Mouse (Mus musculus): ENCODE results near the gene Stom. TPM values are rescaled to one million over a fixed set of nuclear protein-coding genes. Genes with fewer than 3 reads are reported as not detected.

Gene Stom
- polyA plus RNA-seq, 1 experiment from 2014 or later = 42.2 TPM

- no peak overlapping the region for H3K27ac ChIP-seq (ENCODE audit: poor library complexity, severe bottlenecking)
- 74% methylated on average over 1 of the region's 1 CpGs for WGBS
- H3K9ac ChIP-seq = no peak overlapping the region
- no peak for ATAC-seq (ENCODE audit: insufficient number of reproducible peaks, low FRiP score)
- H3K27me3 ChIP-seq (replicated peaks) = no peaks in the 10 kb centered on the region
- no peak overlapping the region for H3K4me3 ChIP-seq
- H3K9me3 ChIP-seq (replicated peaks) = no peaks in the 10 kb centered on the region
- no peaks in the 10 kb centered on the region for H3K36me3 ChIP-seq
- no peak overlapping the region for H3K4me2 ChIP-seq
- H3K4me1 ChIP-seq (replicated peaks) = peaks cover 16% of the 10 kb centered on the region
Observed at GRCm38 (mm10) chr2:35338036-35338435, 1.3 kb upstream of the Stom start.

- Histone ChIP-seq H3K27me3 (replicated peaks) (no peaks in the 10 kb centered on the region), H3K4me3 (peak overlapping the region; percentile 78), H3K27ac (ENCODE audit: poor library complexity, severe bottlenecking) (peak overlapping the region; percentile 65), H3K4me1 (replicated peaks) (peaks cover 16% of the 10 kb centered on the region), H3K36me3 (no peaks in the 10 kb centered on the region), H3K9me3 (replicated peaks) (no peaks in the 10 kb centered on the region), H3K9ac (peak overlapping the region; percentile 68; the same call in 1 of the 2 replicates), H3K4me2 (peak overlapping the region; percentile 96)
- WGBS = 52% methylated on average over 10 of the region's 10 CpGs
- ATAC-seq (ENCODE audit: insufficient number of reproducible peaks, low FRiP score) = no peak
Observed at GRCm38 (mm10) chr2:35337419-35337818, 643 bp upstream of the Stom start.

- Histone ChIP-seq H3K27me3 (replicated peaks) (no peaks in the 10 kb centered on the region), H3K36me3 (no peaks in the 10 kb centered on the region), H3K4me3 (peak overlapping the region; percentile 78), H3K4me2 (peak overlapping the region; percentile 96), H3K9me3 (replicated peaks) (no peaks in the 10 kb centered on the region), H3K4me1 (replicated peaks) (peaks cover 16% of the 10 kb centered on the region), H3K9ac (peak overlapping the region; percentile 83), H3K27ac (ENCODE audit: poor library complexity, severe bottlenecking) (0 out of 2 replicates have a peak overlapping the region, but pooled peaks have one; percentile 90)
- WGBS = 14% methylated on average over 7 of the region's 7 CpGs
- no peak for ATAC-seq (ENCODE audit: insufficient number of reproducible peaks, low FRiP score)
Observed at GRCm38 (mm10) chr2:35335620-35336019, 1.2 kb downstream of the Stom start.

DNA sequence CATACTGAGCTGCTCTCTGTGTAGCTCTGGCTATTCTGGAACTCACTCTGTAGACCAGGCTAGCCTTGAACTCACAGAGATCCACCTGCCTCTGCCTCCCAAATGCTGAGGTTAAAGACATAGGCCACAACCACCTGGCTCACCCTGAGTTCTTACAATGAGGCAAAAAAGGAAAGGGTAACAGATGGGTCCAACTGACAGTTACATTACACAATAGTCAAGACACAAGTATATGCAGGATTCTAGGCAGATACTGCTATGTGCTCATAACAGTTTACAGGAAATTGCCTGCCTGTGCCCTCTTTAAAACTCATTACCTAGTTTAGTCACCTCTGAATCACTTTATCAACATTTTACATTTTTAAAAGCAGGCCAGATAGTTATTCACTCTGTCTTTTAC lies 3.1 kb downstream of the Stom start:
- no peak overlapping the region for H3K9ac ChIP-seq
- no peak overlapping the region for H3K4me3 ChIP-seq
- no peak overlapping the region for H3K27ac ChIP-seq (ENCODE audit: poor library complexity, severe bottlenecking)
- H3K4me1 ChIP-seq (replicated peaks) = peaks cover 16% of the 10 kb centered on the region
- H3K36me3 ChIP-seq = no peaks in the 10 kb centered on the region
- ATAC-seq (ENCODE audit: insufficient number of reproducible peaks, low FRiP score) = no peak
- no peak overlapping the region for H3K4me2 ChIP-seq
- no peaks in the 10 kb centered on the region for H3K27me3 ChIP-seq (replicated peaks)
- no peaks in the 10 kb centered on the region for H3K9me3 ChIP-seq (replicated peaks)

DNA sequence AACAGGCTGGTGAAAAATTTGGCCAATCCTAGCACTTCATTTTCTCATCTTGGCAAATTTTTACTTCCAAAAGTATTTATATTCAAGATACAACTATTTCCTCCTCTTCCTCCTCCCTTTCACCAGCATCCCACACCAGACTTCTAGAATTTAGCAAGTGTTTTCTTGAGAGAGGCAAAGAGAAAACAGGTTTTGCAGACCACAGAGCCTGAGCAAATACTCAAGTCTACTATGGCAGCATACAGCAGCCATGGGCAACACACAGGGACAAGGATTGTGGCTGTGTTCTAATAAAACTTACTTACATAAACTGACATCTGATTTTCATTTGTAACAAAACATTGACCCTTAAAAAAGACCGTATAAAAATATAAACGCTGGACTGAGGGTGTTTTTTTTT lies 5.6 kb downstream of the Stom start:
- Histone ChIP-seq H3K36me3 (no peaks in the 10 kb centered on the region), H3K27me3 (replicated peaks) (no peaks in the 10 kb centered on the region), H3K9me3 (replicated peaks) (no peaks in the 10 kb centered on the region), H3K4me2 (no peak overlapping the region), H3K4me1 (replicated peaks) (peaks cover 12% of the 10 kb centered on the region), H3K4me3 (no peak overlapping the region), H3K27ac (ENCODE audit: poor library complexity, severe bottlenecking) (no peak overlapping the region), H3K9ac (no peak overlapping the region)
- no peak for ATAC-seq (ENCODE audit: insufficient number of reproducible peaks, low FRiP score)
- 64% methylated on average over 2 of the region's 2 CpGs for WGBS

DNA sequence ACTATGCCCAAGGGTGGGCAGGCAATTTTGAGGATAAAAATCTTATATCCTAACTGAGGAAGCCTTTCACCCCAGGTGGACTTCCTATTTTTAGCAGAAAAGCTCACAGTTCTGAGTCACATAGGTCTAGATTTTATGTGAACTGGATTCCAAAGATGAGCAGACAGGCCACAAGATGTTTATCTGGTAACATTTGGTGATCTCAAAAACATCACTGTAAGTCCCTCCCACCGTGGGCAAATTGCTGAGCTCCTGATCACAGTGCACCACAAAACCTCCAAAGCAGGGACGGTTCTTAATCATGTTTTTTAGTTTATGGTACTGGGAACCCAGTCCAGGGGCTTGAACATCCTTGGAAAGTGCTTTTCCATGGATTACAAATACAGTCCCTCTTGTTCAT lies 7.7 kb downstream of the Stom start:
- H3K4me1 ChIP-seq (replicated peaks) = 0 out of 2 replicates have a peak, but pooled peaks cover 4% of the 10 kb centered on the region
- 91% methylated on average over 2 of the region's 2 CpGs for WGBS
- no peak for ATAC-seq (ENCODE audit: insufficient number of reproducible peaks, low FRiP score)
- H3K4me3 ChIP-seq = no peak overlapping the region
- no peak overlapping the region for H3K4me2 ChIP-seq
- H3K36me3 ChIP-seq = no peaks in the 10 kb centered on the region
- no peaks in the 10 kb centered on the region for H3K27me3 ChIP-seq (replicated peaks)
- no peak overlapping the region for H3K9ac ChIP-seq
- H3K27ac ChIP-seq (ENCODE audit: poor library complexity, severe bottlenecking) = no peak overlapping the region
- no peaks in the 10 kb centered on the region for H3K9me3 ChIP-seq (replicated peaks)

- H3K4me2 ChIP-seq = no peak overlapping the region
- no peaks in the 10 kb centered on the region for H3K9me3 ChIP-seq (replicated peaks)
- 48% methylated on average over 11 of the region's 11 CpGs for WGBS
- H3K4me3 ChIP-seq = no peak overlapping the region
- H3K27ac ChIP-seq (ENCODE audit: poor library complexity, severe bottlenecking) = no peak overlapping the region
- peaks cover 9% of the 10 kb centered on the region for H3K4me1 ChIP-seq (replicated peaks)
- no peaks in the 10 kb centered on the region for H3K36me3 ChIP-seq
- no peaks in the 10 kb centered on the region for H3K27me3 ChIP-seq (replicated peaks)
- ATAC-seq (ENCODE audit: insufficient number of reproducible peaks, low FRiP score) = no peak
- no peak overlapping the region for H3K9ac ChIP-seq
Observed at GRCm38 (mm10) chr2:35328064-35328792, 8.5 kb downstream of the Stom start.

DNA sequence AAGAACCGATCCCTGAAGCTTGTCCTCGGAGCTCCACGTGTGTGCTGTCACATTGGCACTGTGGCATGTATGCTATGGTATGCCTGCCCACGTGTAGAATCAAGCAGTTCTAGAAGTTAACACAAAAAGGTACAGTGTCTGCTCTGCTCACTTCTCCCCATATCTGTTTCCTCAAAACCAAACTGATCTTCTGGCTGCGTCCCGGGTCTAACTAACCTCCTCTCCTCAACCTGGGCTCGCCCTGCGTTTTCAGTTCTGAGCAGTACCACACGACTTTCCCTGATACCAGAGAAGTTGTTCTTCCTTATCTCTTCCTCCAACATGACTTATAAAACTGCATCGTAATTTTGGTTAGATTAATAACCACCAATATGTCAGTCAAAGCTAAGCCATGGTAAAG lies 9.2 kb downstream of the Stom start:
- Histone ChIP-seq H3K9me3 (replicated peaks) (no peaks in the 10 kb centered on the region), H3K27ac (ENCODE audit: poor library complexity, severe bottlenecking) (no peak overlapping the region), H3K9ac (no peak overlapping the region), H3K4me2 (no peak overlapping the region), H3K36me3 (no peaks in the 10 kb centered on the region), H3K4me1 (replicated peaks) (peaks cover 15% of the 10 kb centered on the region), H3K27me3 (replicated peaks) (no peaks in the 10 kb centered on the region), H3K4me3 (no peak overlapping the region)
- ATAC-seq (ENCODE audit: insufficient number of reproducible peaks, low FRiP score) = no peak
- 50% methylated on average over 10 of the region's 10 CpGs for WGBS

DNA sequence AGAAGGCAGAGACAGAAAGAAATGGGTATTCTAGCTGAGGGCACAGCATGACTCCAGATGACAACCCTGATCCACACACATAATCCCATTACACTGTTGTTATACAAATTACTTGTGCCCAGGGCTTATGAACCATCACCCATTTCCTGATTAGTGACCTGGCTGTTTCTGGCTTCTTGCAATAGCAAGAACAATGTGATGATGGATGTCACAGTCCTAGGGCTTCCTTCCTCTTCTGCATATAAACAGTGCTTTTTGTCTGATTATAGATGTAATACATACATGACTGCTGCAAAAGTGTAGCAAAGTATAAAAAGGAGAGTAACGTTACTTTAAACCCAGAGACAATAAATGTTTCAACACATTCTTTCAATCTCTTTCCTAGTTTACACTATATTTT lies 9.8 kb downstream of the Stom start:
- no peak overlapping the region for H3K9ac ChIP-seq
- peaks cover 21% of the 10 kb centered on the region for H3K4me1 ChIP-seq (replicated peaks)
- no peaks in the 10 kb centered on the region for H3K27me3 ChIP-seq (replicated peaks)
- no peaks in the 10 kb centered on the region for H3K36me3 ChIP-seq
- H3K4me3 ChIP-seq = no peak overlapping the region
- H3K4me2 ChIP-seq = no peak overlapping the region
- 81% methylated on average over 1 of the region's 1 CpGs for WGBS
- H3K9me3 ChIP-seq (replicated peaks) = no peaks in the 10 kb centered on the region
- ATAC-seq (ENCODE audit: insufficient number of reproducible peaks, low FRiP score) = no peak
- H3K27ac ChIP-seq (ENCODE audit: poor library complexity, severe bottlenecking) = no peak overlapping the region

DNA sequence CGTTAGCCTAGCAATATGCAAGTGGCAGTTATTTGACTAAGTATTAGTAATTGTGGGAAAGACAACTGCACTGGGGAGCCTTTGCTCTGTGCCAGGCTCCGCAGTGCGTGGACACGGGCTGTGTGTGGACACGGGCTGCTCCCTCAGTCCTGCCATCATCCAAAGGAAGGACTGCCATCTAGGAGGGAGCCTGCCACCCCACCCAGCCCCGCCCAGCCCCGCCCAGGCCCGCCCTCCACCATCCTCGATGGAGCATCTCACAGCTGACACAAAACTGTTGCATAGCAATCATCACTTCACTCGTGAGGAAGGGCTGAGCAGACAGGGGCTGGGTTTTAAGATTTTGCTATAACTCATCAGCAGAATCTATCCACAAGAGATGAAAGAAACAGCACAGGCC lies 10.8 kb downstream of the Stom start:
- H3K9me3 ChIP-seq (replicated peaks) = no peaks in the 10 kb centered on the region
- ATAC-seq (ENCODE audit: insufficient number of reproducible peaks, low FRiP score) = no peak
- WGBS = 63% methylated on average over 10 of the region's 10 CpGs

GRCm38 (mm10) chr2:35322404-35323164 lies 14.2 kb downstream of the Stom start:
- peaks cover 12% of the 10 kb centered on the region for H3K36me3 ChIP-seq
- ATAC-seq (ENCODE audit: insufficient number of reproducible peaks, low FRiP score) = no peak
- H3K4me3 ChIP-seq = no peak overlapping the region
- H3K27ac ChIP-seq (ENCODE audit: poor library complexity, severe bottlenecking) = no peak overlapping the region
- H3K9me3 ChIP-seq (replicated peaks) = no peaks in the 10 kb centered on the region
- no peak overlapping the region for H3K9ac ChIP-seq
- WGBS = 57% methylated on average over 10 of the region's 10 CpGs
- no peaks in the 10 kb centered on the region for H3K27me3 ChIP-seq (replicated peaks)
- H3K4me1 ChIP-seq (replicated peaks) = peaks cover 37% of the 10 kb centered on the region
- H3K4me2 ChIP-seq = no peak overlapping the region

More for the DNA sequence above, 10.8 kb downstream of the Stom start:
- no peak overlapping the region for H3K4me2 ChIP-seq
- H3K27me3 ChIP-seq (replicated peaks) = no peaks in the 10 kb centered on the region
- H3K27ac ChIP-seq (ENCODE audit: poor library complexity, severe bottlenecking) = no peak overlapping the region
- peaks cover 23% of the 10 kb centered on the region for H3K4me1 ChIP-seq (replicated peaks)
- no peak overlapping the region for H3K9ac ChIP-seq
- H3K4me3 ChIP-seq = no peak overlapping the region
- 0 out of 2 replicates have a peak, but pooled peaks cover 6% of the 10 kb centered on the region for H3K36me3 ChIP-seq

Data from heart, embryonic 12.5 days (tissue).